Mouse (Mus musculus) C2C12 (cell line): Measurements from ENCODE around the gene Stn1.

Source experiments
- CEBPB ChIP-seq: IDR thresholded peaks from one replicate; pipeline ENCODE4 v1.6.1; 2011; ENCODE audit warnings: low read depth, mild to moderate bottlenecking, control low read depth, moderate library complexity
- CTCF ChIP-seq: IDR thresholded peaks from one replicate; pipeline ENCODE4 v1.5.1; 2011; ENCODE audit not compliant: control insufficient read depth, insufficient read depth, insufficient read length
- MAX ChIP-seq: IDR thresholded peaks from one replicate; pipeline ENCODE4 v1.6.1; 2011; ENCODE audit warnings: mild to moderate bottlenecking, control low read depth
- MYOD1 ChIP-seq: IDR thresholded peaks from one replicate; pipeline ENCODE4 v1.6.1; 2011; ENCODE audit warnings: low read depth; ENCODE audit not compliant: control insufficient read depth, insufficient read length
- USF1 ChIP-seq: IDR thresholded peaks from one replicate; pipeline ENCODE4 v1.6.1; 2011; ENCODE audit warnings: low read depth, mild to moderate bottlenecking, control low read depth, moderate library complexity

DNA sequence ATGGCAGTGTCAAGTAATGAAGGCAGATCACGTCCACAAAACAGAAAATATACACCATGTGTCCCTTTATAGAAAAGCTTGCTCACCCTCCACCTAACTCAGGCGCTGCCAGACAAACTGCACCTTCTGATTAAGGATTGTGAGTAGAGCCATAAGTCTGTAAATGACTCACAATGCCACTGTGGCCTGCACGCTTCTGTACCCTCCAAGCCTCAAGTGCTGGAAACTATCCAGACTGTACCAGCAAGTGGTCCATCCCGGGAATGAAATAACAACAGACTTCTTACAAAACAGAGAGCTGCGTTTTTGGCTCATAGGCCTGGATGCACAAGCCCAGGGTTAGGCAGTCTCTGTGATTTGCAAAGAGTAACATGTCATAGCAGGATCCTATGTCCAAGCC is 15.9 kb downstream of the Stn1 start:
- no peak for TF ChIP-seq CTCF
- no peak for TF ChIP-seq CEBPB
- no peak for TF ChIP-seq MAX
- TF ChIP-seq MYOD1 = no peak
- TF ChIP-seq USF1 = no peak
